Mouse (Mus musculus) cerebellum, adult 2 months (tissue): ENCODE data around the gene 6030458C11Rik. TPM values are rescaled to one million over a fixed set of nuclear protein-coding genes. Genes with fewer than 3 reads are reported as not detected.

Experiments
- DNase-seq, 2 experiments: peaks; one replicate each; pipeline ENCODE4 v3.0.0; 2021
- H3K27ac ChIP-seq: fragments of 200-500 bp; 2 replicates; pipeline ENCODE4 v1.5.1; 2012; ENCODE audit warnings: low read length, control low read depth, inconsistent platforms; ENCODE audit not compliant: insufficient read depth
- H3K27me3 ChIP-seq: fragments of 200-500 bp; 2 replicates; pipeline ENCODE4 v1.6.1; 2012; ENCODE audit warnings: inconsistent platforms, mild to moderate bottlenecking, low read length, moderate library complexity; ENCODE audit not compliant: control insufficient read depth, insufficient read depth
- H3K4me1 ChIP-seq: fragments of 200-500 bp; 2 replicates; pipeline ENCODE4 v1.6.1; 2011; ENCODE audit warnings: low read length; ENCODE audit not compliant: control insufficient read depth, insufficient read depth
- H3K4me3 ChIP-seq: fragments of 200-500 bp; replicated peaks from 2 replicates; pipeline ENCODE3; 2011; ENCODE audit warnings: mild to moderate bottlenecking, low read depth, low read length, control low read depth; ENCODE audit not compliant: insufficient read depth
- CTCF ChIP-seq: fragments of 200-500 bp; IDR thresholded peaks from 2 replicates; pipeline ENCODE4 v1.5.1; 2011; ENCODE audit warnings: low read depth, mild to moderate bottlenecking, control low read depth, low read length, moderate library complexity, borderline replicate concordance; ENCODE audit not compliant: insufficient read depth
- POLR2A ChIP-seq: fragments of 200-500 bp; IDR thresholded peaks from 2 replicates; pipeline ENCODE4 v1.6.1; 2011; ENCODE audit warnings: low read length, control low read depth, borderline replicate concordance; ENCODE audit not compliant: insufficient read depth
- WGBS: fragments of 180-500 bp; shearing (Covaris S2); methylation state at CpG from one replicate; pipeline ENCODE4 v1.1.7; 2018; 5-methylcytosine and 5-hydroxymethylcytosine counted together
- polyA plus RNA-seq: library from polyadenylated mRNA; depleted of rRNA; stranded (reverse); fragments of >200 nt; gene quantifications from 2 replicates; pipeline ENCODE4 v1.2.3, GENCODE M21; 2012; rRNA removed

Gene 6030458C11Rik
- 21.3 and 21.4 TPM in 2 replicates for polyA plus RNA-seq

GRCm38 (mm10) chr15:12824197-12824952 is at the start of gene 6030458C11Rik, which contains the start of gene Drosha:
Gene 6030458C11Rik, minus strand, starts transcription at chr15:12824649.
Gene Drosha, plus strand, starts transcription at chr15:12824815.
- Histone ChIP-seq H3K4me3 (peak within 1 kb of the TSS; percentile 97), H3K27ac (peak within 1 kb of the TSS; percentile 44; the same call in 1 of the 2 replicates), H3K27me3 (no peaks in the 10 kb centered on the region), H3K4me1 (peaks cover 8% of the 10 kb centered on the region; the same call in 1 of the 2 replicates)
- DNase-seq, result peak; percentile 99
- under 1% methylated on average over 67 of the region's 67 CpGs for WGBS
- no peak for TF ChIP-seq CTCF
- TF ChIP-seq POLR2A, result peak; percentile 80

DNA sequence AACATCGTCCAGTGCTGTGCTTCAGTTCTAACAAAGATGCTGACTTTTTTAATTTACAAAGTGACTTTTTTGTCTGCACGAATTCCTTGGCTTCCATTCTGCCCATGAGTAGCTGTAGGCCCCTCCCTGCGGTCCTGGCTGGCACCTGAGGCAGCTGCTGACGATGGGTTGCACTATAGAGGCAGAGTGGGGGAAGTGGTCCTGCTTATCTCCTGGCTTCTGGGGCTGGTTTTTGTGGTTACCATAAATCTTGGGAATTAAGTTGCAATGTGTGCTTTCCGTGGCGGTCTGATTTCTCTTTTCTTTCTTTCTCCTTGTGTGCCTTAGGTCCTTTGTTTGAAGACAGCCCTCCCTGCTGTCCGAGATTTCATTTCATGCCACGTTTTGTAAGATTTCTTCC is 42.8 kb upstream of the 6030458C11Rik start:
- 73% methylated on average over 8 of the region's 8 CpGs for WGBS
- Histone ChIP-seq H3K4me1 (no peaks in the 10 kb centered on the region), H3K27ac (no peak overlapping the region), H3K4me3 (no peak overlapping the region), H3K27me3 (no peaks in the 10 kb centered on the region)
- TF ChIP-seq POLR2A, result no peak
- no peak for TF ChIP-seq CTCF
- no peak for DNase-seq

GRCm38 (mm10) chr15:12865595-12866314 is 41.3 kb upstream of the 6030458C11Rik start:
- Histone ChIP-seq H3K27ac (no peak overlapping the region), H3K4me3 (no peak overlapping the region), H3K4me1 (no peaks in the 10 kb centered on the region), H3K27me3 (no peaks in the 10 kb centered on the region)
- TF ChIP-seq POLR2A (no peak), CTCF (no peak)
- 84% methylated on average over 7 of the region's 7 CpGs for WGBS
- no peak for DNase-seq

DNA sequence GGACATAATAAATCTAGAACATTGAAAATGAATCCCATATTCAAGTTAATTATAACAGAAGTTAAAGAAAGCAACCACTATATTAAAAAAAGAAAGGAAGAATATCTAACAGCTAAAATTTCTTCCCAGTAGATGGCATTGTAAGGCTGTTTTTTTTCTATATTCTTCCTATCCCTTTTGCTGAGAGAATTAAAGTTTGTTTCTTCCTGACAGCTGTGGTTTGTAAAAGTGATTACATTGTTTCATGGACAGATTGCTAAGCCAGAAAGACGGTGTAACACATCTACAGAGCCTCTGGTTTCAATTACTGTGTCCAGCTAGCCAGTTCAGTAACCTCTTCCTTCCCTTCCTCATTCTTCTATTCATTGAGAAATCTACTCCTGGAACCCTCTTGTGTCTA is 39.2 kb upstream of the 6030458C11Rik start:
- Histone ChIP-seq H3K4me1 (no peaks in the 10 kb centered on the region), H3K27me3 (no peaks in the 10 kb centered on the region), H3K4me3 (no peak overlapping the region), H3K27ac (no peak overlapping the region)
- 71% methylated on average over 1 of the region's 1 CpGs for WGBS
- DNase-seq, result no peak
- no peak for TF ChIP-seq CTCF
- TF ChIP-seq POLR2A, result no peak

DNA sequence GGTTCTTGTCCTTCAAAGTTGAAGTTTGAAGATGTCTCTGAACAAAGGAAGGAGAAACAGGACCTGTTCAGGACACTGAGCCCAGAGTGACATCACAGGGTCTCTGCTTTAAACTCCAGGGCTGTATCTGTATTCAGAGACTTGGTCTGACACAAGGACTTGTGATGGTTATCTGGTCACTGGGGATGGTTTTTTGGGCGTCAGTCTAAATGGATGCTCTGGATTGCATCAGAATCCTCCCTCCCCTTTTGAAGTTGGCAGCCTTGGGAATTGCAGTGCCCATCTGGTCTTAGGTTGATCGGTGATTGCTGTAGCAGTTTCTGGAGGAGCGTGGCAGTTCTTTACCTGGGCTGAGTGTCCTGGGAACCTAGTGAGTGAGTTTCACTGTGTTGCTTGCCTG is 37.6 kb upstream of the 6030458C11Rik start:
- TF ChIP-seq POLR2A (no peak), CTCF (no peak)
- no peak overlapping the region for H3K4me3 ChIP-seq
- WGBS, result 36% methylated on average over 3 of the region's 3 CpGs
- H3K27me3 ChIP-seq, result no peaks in the 10 kb centered on the region
- no peak for DNase-seq
- H3K27ac ChIP-seq, result no peak overlapping the region
- no peaks in the 10 kb centered on the region for H3K4me1 ChIP-seq

DNA sequence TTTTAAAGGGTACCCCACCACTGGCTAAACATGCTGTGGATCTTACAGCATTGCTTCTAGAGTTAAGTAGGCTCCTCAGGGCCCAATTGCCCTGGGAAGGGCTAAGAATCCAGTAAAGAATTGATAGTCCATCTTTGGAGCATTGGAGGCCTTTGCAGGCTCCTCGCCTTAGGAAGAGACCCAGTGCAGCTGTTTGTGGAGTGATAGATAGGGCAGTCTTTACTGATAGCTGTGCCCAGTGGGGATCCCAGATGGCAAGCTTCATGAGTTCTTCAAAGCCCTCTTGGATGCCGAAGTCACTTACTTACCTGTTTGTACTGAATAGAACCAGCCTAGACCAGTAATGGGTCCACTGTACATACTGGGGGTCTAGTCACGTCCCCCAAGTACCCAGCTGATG is 34.2 kb upstream of the 6030458C11Rik start:
- no peak for DNase-seq
- 90% methylated on average over 3 of the region's 3 CpGs for WGBS
- no peaks in the 10 kb centered on the region for H3K27me3 ChIP-seq
- no peak overlapping the region for H3K4me3 ChIP-seq
- TF ChIP-seq CTCF (no peak), POLR2A (no peak)
- H3K27ac ChIP-seq, result no peak overlapping the region
- H3K4me1 ChIP-seq, result no peaks in the 10 kb centered on the region

GRCm38 (mm10) chr15:12857840-12858516 is 33.5 kb upstream of the 6030458C11Rik start:
- Histone ChIP-seq H3K4me1 (no peaks in the 10 kb centered on the region), H3K27me3 (no peaks in the 10 kb centered on the region), H3K27ac (no peak overlapping the region), H3K4me3 (no peak overlapping the region)
- no peak for DNase-seq
- TF ChIP-seq POLR2A (no peak), CTCF (no peak)
- 90% methylated on average over 12 of the region's 12 CpGs for WGBS
